Comparison of ENCODE assay signal across 24 mouse cellular contexts in the genomic region with DNA sequence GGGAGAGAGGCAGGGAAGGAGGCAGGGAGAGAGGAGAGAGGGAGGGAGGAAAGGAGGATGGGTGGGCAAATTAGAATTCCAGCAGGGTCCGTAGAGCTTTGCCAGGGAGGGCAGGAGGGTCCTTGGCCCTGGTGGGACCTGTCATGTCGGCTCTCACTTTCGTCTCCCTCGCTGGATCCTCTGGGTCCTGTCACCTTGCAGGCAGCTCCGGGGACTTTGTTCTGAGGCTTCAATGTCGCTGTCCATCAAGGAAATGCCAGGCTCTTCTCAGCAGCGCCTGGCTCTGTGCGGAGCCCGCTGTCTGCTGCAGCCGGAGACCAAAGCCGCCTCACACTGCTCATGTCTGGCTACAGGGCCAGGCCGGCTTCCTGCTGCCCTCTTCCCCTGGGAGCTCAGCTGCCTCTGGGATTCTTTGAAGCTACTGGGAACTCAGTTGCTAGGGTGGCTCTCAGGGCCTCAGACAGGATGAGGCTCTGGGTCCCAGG.
DNase-seq lines count a peak whose midpoint lies in the region; ATAC-seq and TF ChIP-seq lines count a peak whose summit lies in the region.
"Had no signal": no experiment of that assay in that cellular context is flagged by ENCODE, and none has a peak within 500 bp of the region (broad histone marks: within the 10 kb centered on the region; RNA-seq: fewer than 3 reads in every experiment).

No protein-coding gene starts in this region.

- H3K4me3 ChIP-seq in hindbrain, embryonic 13.5 days = no peak overlapping the region
- H3K4me3 ChIP-seq in hindbrain, embryonic 14.5 days (replicated peaks; ENCODE audit: low read length) = no peak overlapping the region
- H3K4me3 ChIP-seq in midbrain, embryonic 11.5 days (ENCODE audit: low read depth, low read length) = no peak overlapping the region
- no peak overlapping the region for H3K4me3 ChIP-seq in midbrain, embryonic 15.5 days
- no peak overlapping the region for H3K4me3 ChIP-seq in lung, postnatal 0 days (ENCODE audit: low read depth, low read length)
- no peak overlapping the region for H3K4me3 ChIP-seq in hindbrain, embryonic 11.5 days (ENCODE audit: low read depth, low read length)
- H3K4me3 ChIP-seq: embryonic facial prominence, embryonic 13.5 days; erythroblast, embryonic 14.5 days; forebrain, embryonic 13.5 days; heart, embryonic 13.5 days; megakaryocyte, embryonic 14.5 days had no signal

- H3K9me3 ChIP-seq in hindbrain, embryonic 13.5 days = no peaks in the 10 kb centered on the region
- no peaks in the 10 kb centered on the region for H3K9me3 ChIP-seq in hindbrain, embryonic 14.5 days (ENCODE audit: control insufficient read depth, low read length)
- no peaks in the 10 kb centered on the region for H3K9me3 ChIP-seq in midbrain, embryonic 11.5 days (ENCODE audit: control insufficient read depth, low read length)
- no peaks in the 10 kb centered on the region for H3K9me3 ChIP-seq in midbrain, embryonic 15.5 days
- H3K9me3 ChIP-seq in lung, postnatal 0 days (ENCODE audit: low read length) = no peaks in the 10 kb centered on the region
- H3K9me3 ChIP-seq in hindbrain, embryonic 11.5 days (ENCODE audit: control insufficient read depth, low read length) = no peaks in the 10 kb centered on the region
- H3K9me3 ChIP-seq: embryonic facial prominence, embryonic 13.5 days; forebrain, embryonic 13.5 days; heart, embryonic 13.5 days; megakaryocyte, embryonic 14.5 days had no signal

- no peaks in the 10 kb centered on the region for H3K36me3 ChIP-seq in hindbrain, embryonic 13.5 days
- no peaks in the 10 kb centered on the region for H3K36me3 ChIP-seq in hindbrain, embryonic 14.5 days (replicated peaks; ENCODE audit: control insufficient read depth, insufficient read depth)
- no peaks in the 10 kb centered on the region for H3K36me3 ChIP-seq in midbrain, embryonic 11.5 days (ENCODE audit: control insufficient read depth, insufficient read depth, low read length)
- no peaks in the 10 kb centered on the region for H3K36me3 ChIP-seq in midbrain, embryonic 15.5 days (replicated peaks)
- no peaks in the 10 kb centered on the region for H3K36me3 ChIP-seq in lung, postnatal 0 days (ENCODE audit: insufficient read depth, low read length)
- no peaks in the 10 kb centered on the region for H3K36me3 ChIP-seq in hindbrain, embryonic 11.5 days (ENCODE audit: control insufficient read depth, insufficient read depth, low read length)
- H3K36me3 ChIP-seq: embryonic facial prominence, embryonic 13.5 days; heart, embryonic 13.5 days had no signal

- ATAC-seq in hindbrain, embryonic 13.5 days (ENCODE audit: low FRiP score) = no peak
- no peak for ATAC-seq in hindbrain, embryonic 14.5 days (ENCODE audit: low FRiP score)
- no peak for ATAC-seq in midbrain, embryonic 11.5 days (ENCODE audit: low FRiP score)
- ATAC-seq in midbrain, embryonic 15.5 days (replicated peaks) = no peak
- peak; percentile 74 for ATAC-seq in lung, postnatal 0 days
- ATAC-seq in hindbrain, embryonic 11.5 days (ENCODE audit: low FRiP score) = no peak
- ATAC-seq: forebrain, embryonic 13.5 days had no signal

- H3K27ac ChIP-seq in hindbrain, embryonic 13.5 days = no peak overlapping the region
- H3K27ac ChIP-seq in hindbrain, embryonic 14.5 days = no peak overlapping the region
- H3K27ac ChIP-seq in midbrain, embryonic 11.5 days (ENCODE audit: low read depth, low read length) = no peak overlapping the region
- no peak overlapping the region for H3K27ac ChIP-seq in midbrain, embryonic 15.5 days
- H3K27ac ChIP-seq in lung, postnatal 0 days (ENCODE audit: low read length) = 0 out of 2 replicates have a peak overlapping the region, but pooled peaks have one; percentile 52
- no peak overlapping the region for H3K27ac ChIP-seq in hindbrain, embryonic 11.5 days (ENCODE audit: low read depth, low read length)
- H3K27ac ChIP-seq: embryonic facial prominence, embryonic 13.5 days; forebrain, embryonic 13.5 days; heart, embryonic 13.5 days; kidney, postnatal 0 days; stomach, postnatal 0 days had no signal

- no peak overlapping the region for H3K4me2 ChIP-seq in hindbrain, embryonic 13.5 days
- H3K4me2 ChIP-seq in hindbrain, embryonic 14.5 days (replicated peaks) = no peak overlapping the region
- no peak overlapping the region for H3K4me2 ChIP-seq in midbrain, embryonic 11.5 days
- no peak overlapping the region for H3K4me2 ChIP-seq in midbrain, embryonic 15.5 days
- no peak overlapping the region for H3K4me2 ChIP-seq in lung, postnatal 0 days (replicated peaks; ENCODE audit: low read depth, low read length)
- no peak overlapping the region for H3K4me2 ChIP-seq in hindbrain, embryonic 11.5 days (replicated peaks; ENCODE audit: low read depth, low read length)
- H3K4me2 ChIP-seq: embryonic facial prominence, embryonic 13.5 days; forebrain, embryonic 13.5 days; heart, embryonic 13.5 days had no signal

- TF ChIP-seq CTCF in lung, postnatal 0 days (IDR thresholded peaks at IDR 0.05) = no peak

- peaks cover 32% of the 10 kb centered on the region for H3K27me3 ChIP-seq in hindbrain, embryonic 13.5 days
- H3K27me3 ChIP-seq in hindbrain, embryonic 14.5 days (ENCODE audit: control insufficient read depth, insufficient read depth, low read length) = 0 out of 2 replicates have a peak, but pooled peaks cover under 1% of the 10 kb centered on the region
- no peaks in the 10 kb centered on the region for H3K27me3 ChIP-seq in midbrain, embryonic 11.5 days (ENCODE audit: control insufficient read depth, insufficient read depth, low read length)
- 0 out of 2 replicates have a peak, but pooled peaks cover under 1% of the 10 kb centered on the region for H3K27me3 ChIP-seq in midbrain, embryonic 15.5 days (replicated peaks)
- H3K27me3 ChIP-seq in lung, postnatal 0 days (replicated peaks; ENCODE audit: insufficient read depth, low read length) = no peaks in the 10 kb centered on the region
- 0 out of 2 replicates have a peak, but pooled peaks cover under 1% of the 10 kb centered on the region for H3K27me3 ChIP-seq in hindbrain, embryonic 11.5 days (ENCODE audit: control insufficient read depth, insufficient read depth, low read length)

- peak overlapping the region; percentile 25; the same call in 1 of the 2 replicates for H3K9ac ChIP-seq in hindbrain, embryonic 13.5 days
- no peak overlapping the region for H3K9ac ChIP-seq in hindbrain, embryonic 14.5 days
- H3K9ac ChIP-seq in midbrain, embryonic 11.5 days (ENCODE audit: low read length) = no peak overlapping the region
- H3K9ac ChIP-seq in midbrain, embryonic 15.5 days = no peak overlapping the region
- no peak overlapping the region for H3K9ac ChIP-seq in lung, postnatal 0 days (replicated peaks; ENCODE audit: low read depth)
- no peak overlapping the region for H3K9ac ChIP-seq in hindbrain, embryonic 11.5 days (ENCODE audit: low read depth, low read length)
- H3K9ac ChIP-seq: embryonic facial prominence, embryonic 13.5 days; forebrain, embryonic 13.5 days; heart, embryonic 13.5 days had no signal

- DNase-seq in hindbrain, embryonic 14.5 days (ENCODE audit: low spot score) = no peak
- peak; percentile 45 for DNase-seq in midbrain, embryonic 11.5 days (ENCODE audit: low spot score, missing footprints)
- DNase-seq in lung, postnatal 0 days (ENCODE audit: low spot score) = peak; percentile 63
- DNase-seq in lung, postnatal 4 days = peak; percentile 55 to 88
- DNase-seq in hindbrain, embryonic 11.5 days (ENCODE audit: low spot score) = no peak
- DNase-seq: adrenal gland, adult 2 months; cerebellum, adult 2 months; cerebellum, postnatal 25 days; embryo, embryonic 11 days; kidney, adult 18-20 months; left cerebral cortex, postnatal 4 days; liver; right cerebral cortex, postnatal 14 days; thymus, adult 2 months; thymus, postnatal 4 days had no signal

- peak; percentile 46; the same call in 1 of the 2 replicates for TF ChIP-seq EP300 in lung, postnatal 0 days (IDR thresholded peaks at IDR 0.05)

- H3K4me1 ChIP-seq in hindbrain, embryonic 13.5 days (replicated peaks) = no peaks in the 10 kb centered on the region
- no peaks in the 10 kb centered on the region for H3K4me1 ChIP-seq in hindbrain, embryonic 14.5 days (replicated peaks; ENCODE audit: control insufficient read depth, insufficient read depth, low read length)
- no peaks in the 10 kb centered on the region for H3K4me1 ChIP-seq in midbrain, embryonic 11.5 days (ENCODE audit: control insufficient read depth, insufficient read depth, low read length)
- no peaks in the 10 kb centered on the region for H3K4me1 ChIP-seq in midbrain, embryonic 15.5 days
- H3K4me1 ChIP-seq in lung, postnatal 0 days (ENCODE audit: insufficient read depth, low read depth, low read length) = no peaks in the 10 kb centered on the region
- no peaks in the 10 kb centered on the region for H3K4me1 ChIP-seq in hindbrain, embryonic 11.5 days (replicated peaks; ENCODE audit: control insufficient read depth, insufficient read depth, low read length)
- H3K4me1 ChIP-seq: forebrain, embryonic 13.5 days had no signal

- 59% methylated on average over 12 of the region's 12 CpGs for WGBS in hindbrain, embryonic 13.5 days
- 67% methylated on average over 12 of the region's 12 CpGs for WGBS in hindbrain, embryonic 14.5 days
- WGBS in midbrain, embryonic 11.5 days = 68% methylated on average over 12 of the region's 12 CpGs
- WGBS in midbrain, embryonic 15.5 days = 60% methylated on average over 12 of the region's 12 CpGs
- WGBS in lung, postnatal 0 days = 39% methylated on average over 12 of the region's 12 CpGs
- WGBS in hindbrain, embryonic 11.5 days = 70% methylated on average over 12 of the region's 12 CpGs

Comparison
In these comparisons a context has a peak if more than half of its experiments do, and no peak if none do; other contexts are left out.
1. DNase-seq: peak in midbrain, embryonic 11.5 days (single experiment), lung, postnatal 0 days (single experiment) and lung, postnatal 4 days (2 of 2); none in hindbrain, embryonic 14.5 days (single experiment) and hindbrain, embryonic 11.5 days (single experiment).